Mouse (Mus musculus) kidney, embryonic 15.5 days (tissue): ENCODE measurements around the gene Sbsn. TPM values are rescaled to one million over a fixed set of nuclear protein-coding genes. Genes with fewer than 3 reads are reported as not detected.

Experiments
- ATAC-seq: fragments of 200-750 bp; cut with Nextera tagmentation; replicated peaks from 2 replicates; pipeline ENCODE4 v1.8.0; 2017; ENCODE audit warnings: moderate TSS enrichment; ENCODE audit not compliant: low FRiP score
- H3K27ac ChIP-seq: fragments of 300-500 bp; sonication (generic); 2 replicates; pipeline ENCODE4 v1.5.1; 2015; ENCODE audit warnings: mild to moderate bottlenecking, inconsistent platforms
- H3K27me3 ChIP-seq: fragments of 300-500 bp; sonication (generic); 2 replicates; pipeline ENCODE4 v1.6.1; 2015; ENCODE audit warnings: inconsistent platforms
- H3K36me3 ChIP-seq: fragments of 300-500 bp; sonication (generic); 2 replicates; pipeline ENCODE4 v1.6.1; 2015; ENCODE audit warnings: inconsistent platforms
- H3K4me1 ChIP-seq: fragments of 300-500 bp; sonication (generic); 2 replicates; pipeline ENCODE4 v1.6.1; 2015; ENCODE audit warnings: inconsistent platforms
- H3K4me2 ChIP-seq: fragments of 300-500 bp; sonication (generic); 2 replicates; pipeline ENCODE4 v1.6.1; 2015; ENCODE audit warnings: moderate library complexity, mild to moderate bottlenecking, inconsistent platforms
- H3K4me3 ChIP-seq: fragments of 300-500 bp; sonication (generic); replicated peaks from 2 replicates; pipeline ENCODE4 v1.5.1; 2015; ENCODE audit warnings: mild to moderate bottlenecking, inconsistent platforms
- H3K9ac ChIP-seq: fragments of 300-500 bp; sonication (generic); 2 replicates; pipeline ENCODE4 v1.6.1; 2015; ENCODE audit warnings: mild to moderate bottlenecking, inconsistent platforms
- H3K9me3 ChIP-seq: fragments of 300-500 bp; sonication (generic); replicated peaks from 2 replicates; pipeline ENCODE4 v1.6.1; 2016; ENCODE audit warnings: inconsistent platforms
- WGBS: fragments of 180-500 bp; shearing (Covaris S2); methylation state at CpG from one replicate; pipeline ENCODE4 v1.1.7; 2015; ENCODE audit warnings: mixed read lengths; 5-methylcytosine and 5-hydroxymethylcytosine counted together
- polyA plus RNA-seq: library from polyadenylated mRNA; unstranded; fragments of >200 nt; fragmentation: Nextera tagmentation; extraction: Ambion mirVana; gene quantifications from 2 replicates; pipeline ENCODE4 v1.2.1, GENCODE M21; 2015

The Sbsn gene
- polyA plus RNA-seq, 1 experiment from 2014 or later = 2.2 TPM

- Histone ChIP-seq H3K4me1 (no peaks in the 10 kb centered on the region), H3K9ac (no peak within 1 kb of the TSS), H3K27ac (no peak within 1 kb of the TSS), H3K36me3 (no peaks in the 10 kb centered on the region), H3K27me3 (peaks cover 2% of the 10 kb centered on the region; the same call in 1 of the 2 replicates), H3K9me3 (no peaks in the 10 kb centered on the region), H3K4me2 (no peak within 1 kb of the TSS), H3K4me3 (no peak within 1 kb of the TSS)
- 33% methylated on average over 5 of the region's 5 CpGs for WGBS
- ATAC-seq = no peak
Measured at GRCm38 (mm10) chr7:30763456-30763855, 12.2 kb downstream of the Sbsn start, which contains the start of gene Dmkn. Dmkn (plus strand) TSS chr7:30763756.

GRCm38 (mm10) chr7:30765173-30765572, 13.9 kb downstream of the Sbsn start:
- Histone ChIP-seq H3K9me3 (no peaks in the 10 kb centered on the region), H3K27ac (no peak overlapping the region), H3K4me2 (peak overlapping the region; percentile 14; the same call in 1 of the 2 replicates), H3K36me3 (no peaks in the 10 kb centered on the region), H3K27me3 (peaks cover 12% of the 10 kb centered on the region; the same call in 1 of the 2 replicates), H3K4me3 (no peak overlapping the region), H3K9ac (no peak overlapping the region), H3K4me1 (no peaks in the 10 kb centered on the region)
- WGBS = 43% methylated on average over 11 of the region's 11 CpGs
- ATAC-seq = no peak

GRCm38 (mm10) chr7:30766408-30766807, 15.1 kb downstream of the Sbsn start:
- Histone ChIP-seq H3K27ac (no peak overlapping the region), H3K4me1 (no peaks in the 10 kb centered on the region), H3K4me3 (no peak overlapping the region), H3K9ac (no peak overlapping the region), H3K36me3 (no peaks in the 10 kb centered on the region), H3K27me3 (peaks cover 12% of the 10 kb centered on the region; the same call in 1 of the 2 replicates), H3K4me2 (no peak overlapping the region), H3K9me3 (no peaks in the 10 kb centered on the region)
- no peak for ATAC-seq
- WGBS = 81% methylated on average over 4 of the region's 4 CpGs

DNA sequence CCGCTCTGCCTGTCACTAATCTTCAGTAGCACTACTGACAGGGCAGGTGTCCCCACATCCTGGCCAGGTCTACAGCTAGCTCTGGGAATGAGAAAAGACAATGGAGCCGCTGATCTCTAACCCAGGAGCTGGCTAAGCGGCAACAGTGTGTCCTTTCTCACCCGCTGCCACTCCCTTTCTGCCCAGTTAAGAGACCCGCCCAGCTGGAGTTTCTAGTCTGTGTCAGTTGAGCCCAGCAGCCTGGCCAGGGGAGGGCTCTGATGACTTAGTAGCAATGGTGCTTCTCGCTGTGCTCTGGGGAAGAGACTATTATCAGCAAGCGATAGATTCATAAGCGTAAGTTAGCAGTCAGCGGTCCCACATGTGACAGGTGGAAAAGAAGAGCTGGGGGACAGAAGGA, 18.0 kb downstream of the Sbsn start:
- H3K36me3 ChIP-seq = no peaks in the 10 kb centered on the region
- ATAC-seq = no peak
- WGBS = 40% methylated on average over 9 of the region's 9 CpGs
- H3K27me3 ChIP-seq = peaks cover 12% of the 10 kb centered on the region; the same call in 1 of the 2 replicates
- H3K9ac ChIP-seq = no peak overlapping the region
- no peak overlapping the region for H3K4me3 ChIP-seq
- no peak overlapping the region for H3K4me2 ChIP-seq
- no peaks in the 10 kb centered on the region for H3K9me3 ChIP-seq
- H3K4me1 ChIP-seq = no peaks in the 10 kb centered on the region
- no peak overlapping the region for H3K27ac ChIP-seq

GRCm38 (mm10) chr7:30776104-30776503, 24.8 kb downstream of the Sbsn start:
- Histone ChIP-seq H3K4me2 (no peak overlapping the region), H3K4me1 (0 out of 2 replicates have a peak, but pooled peaks cover 2% of the 10 kb centered on the region), H3K36me3 (no peaks in the 10 kb centered on the region), H3K9ac (no peak overlapping the region), H3K9me3 (no peaks in the 10 kb centered on the region), H3K27ac (no peak overlapping the region), H3K27me3 (no peaks in the 10 kb centered on the region), H3K4me3 (no peak overlapping the region)
- ATAC-seq = no peak
- 86% methylated on average over 9 of the region's 9 CpGs for WGBS

DNA sequence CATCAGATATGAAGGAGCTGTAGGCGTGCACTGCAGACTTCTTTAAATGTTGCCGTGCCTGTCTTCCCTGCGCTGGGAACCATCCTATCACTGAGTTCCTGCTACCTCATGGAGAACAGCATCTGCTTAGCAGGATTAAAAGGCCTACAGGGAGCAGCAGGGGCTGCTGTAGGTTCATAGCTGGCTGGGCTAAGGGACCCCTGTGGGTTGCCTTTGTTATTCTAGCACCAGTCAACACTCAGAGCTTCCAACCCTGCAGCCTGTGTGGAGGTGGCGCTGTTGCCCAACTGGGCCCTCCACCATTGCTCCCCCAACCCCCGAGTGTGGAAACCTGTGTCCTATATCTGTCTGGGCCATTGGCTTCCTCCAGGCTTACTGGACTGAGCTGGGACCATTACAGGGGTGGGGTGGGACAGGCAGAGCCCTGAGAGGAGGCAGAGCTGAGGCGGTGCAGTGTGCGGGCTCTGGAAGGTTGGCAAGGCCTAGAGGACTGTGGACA, 25.9 kb downstream of the Sbsn start:
- Histone ChIP-seq H3K27me3 (no peaks in the 10 kb centered on the region), H3K9me3 (no peaks in the 10 kb centered on the region), H3K4me2 (no peak overlapping the region), H3K9ac (no peak overlapping the region), H3K4me1 (0 out of 2 replicates have a peak, but pooled peaks cover 2% of the 10 kb centered on the region), H3K36me3 (no peaks in the 10 kb centered on the region), H3K4me3 (no peak overlapping the region), H3K27ac (no peak overlapping the region)
- ATAC-seq = no peak
- 62% methylated on average over 7 of the region's 7 CpGs for WGBS

- Histone ChIP-seq H3K9ac (no peak overlapping the region), H3K4me1 (0 out of 2 replicates have a peak, but pooled peaks cover 2% of the 10 kb centered on the region), H3K36me3 (no peaks in the 10 kb centered on the region), H3K27ac (no peak overlapping the region), H3K4me3 (no peak overlapping the region), H3K27me3 (no peaks in the 10 kb centered on the region), H3K9me3 (no peaks in the 10 kb centered on the region), H3K4me2 (no peak overlapping the region)
- ATAC-seq = no peak
- 100% methylated on average over 1 of the region's 1 CpGs for WGBS
Measured at GRCm38 (mm10) chr7:30777911-30778310, 26.6 kb downstream of the Sbsn start.

GRCm38 (mm10) chr7:30781792-30782191, 30.5 kb downstream of the Sbsn start:
- Histone ChIP-seq H3K36me3 (no peaks in the 10 kb centered on the region), H3K4me1 (0 out of 2 replicates have a peak, but pooled peaks cover 2% of the 10 kb centered on the region), H3K4me2 (no peak overlapping the region), H3K9me3 (no peaks in the 10 kb centered on the region), H3K9ac (no peak overlapping the region), H3K27me3 (no peaks in the 10 kb centered on the region), H3K4me3 (no peak overlapping the region), H3K27ac (peak overlapping the region; percentile 10; the same call in 1 of the 2 replicates)
- no peak for ATAC-seq
- WGBS = 64% methylated on average over 4 of the region's 4 CpGs

- 81% methylated on average over 3 of the region's 3 CpGs for WGBS
- H3K4me3 ChIP-seq = no peak overlapping the region
Measured at GRCm38 (mm10) chr7:30782658-30783057, 31.4 kb downstream of the Sbsn start.

DNA sequence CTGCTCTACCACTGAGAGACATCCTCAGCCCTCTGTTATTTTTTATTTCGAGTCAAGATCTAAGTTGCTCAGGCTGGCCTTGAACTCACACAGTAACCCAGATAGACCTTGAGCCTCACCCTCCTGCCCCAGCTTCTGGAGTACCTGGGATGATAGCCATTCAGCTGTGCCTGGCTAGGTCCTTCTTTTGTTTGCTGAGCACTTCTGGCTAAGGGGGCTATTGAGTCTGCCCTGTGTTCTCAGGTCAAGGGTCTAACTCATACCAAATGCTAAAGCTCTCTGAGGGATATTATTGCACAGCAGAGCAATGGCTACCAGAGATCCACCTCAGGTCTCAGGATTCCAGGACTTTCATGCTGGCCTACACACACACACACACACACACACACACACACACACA, 33.9 kb downstream of the Sbsn start:
- no peak for ATAC-seq
- Histone ChIP-seq H3K27ac (no peak overlapping the region), H3K9me3 (no peaks in the 10 kb centered on the region), H3K4me2 (no peak overlapping the region), H3K4me3 (no peak overlapping the region), H3K9ac (no peak overlapping the region), H3K27me3 (no peaks in the 10 kb centered on the region), H3K4me1 (0 out of 2 replicates have a peak, but pooled peaks cover 2% of the 10 kb centered on the region), H3K36me3 (no peaks in the 10 kb centered on the region)
- 76% methylated on average over 1 of the region's 1 CpGs for WGBS

More at GRCm38 (mm10) chr7:30782658-30783057, 31.4 kb downstream of the Sbsn start:
- H3K4me2 ChIP-seq = no peak overlapping the region
- H3K4me1 ChIP-seq = 0 out of 2 replicates have a peak, but pooled peaks cover 2% of the 10 kb centered on the region
- no peaks in the 10 kb centered on the region for H3K36me3 ChIP-seq
- ATAC-seq = no peak
- no peaks in the 10 kb centered on the region for H3K9me3 ChIP-seq
- H3K27ac ChIP-seq = no peak overlapping the region
- no peak overlapping the region for H3K9ac ChIP-seq
- no peaks in the 10 kb centered on the region for H3K27me3 ChIP-seq

- WGBS = 66% methylated on average over 13 of the region's 13 CpGs
- no peaks in the 10 kb centered on the region for H3K9me3 ChIP-seq
- H3K9ac ChIP-seq = no peak overlapping the region
- no peak overlapping the region for H3K4me2 ChIP-seq
- no peaks in the 10 kb centered on the region for H3K27me3 ChIP-seq
- ATAC-seq = no peak
- H3K4me3 ChIP-seq = no peak overlapping the region
- H3K36me3 ChIP-seq = no peaks in the 10 kb centered on the region
- H3K27ac ChIP-seq = no peak overlapping the region
- 0 out of 2 replicates have a peak, but pooled peaks cover under 1% of the 10 kb centered on the region for H3K4me1 ChIP-seq
Measured at GRCm38 (mm10) chr7:30785721-30786546, 34.7 kb downstream of the Sbsn start.

GRCm38 (mm10) chr7:30787377-30788022, 36.2 kb downstream of the Sbsn start, which contains the start of gene Krtdap:
Krtdap (plus strand) TSS chr7:30787896.
- Histone ChIP-seq H3K4me2 (no peak within 1 kb of the TSS), H3K9me3 (no peaks in the 10 kb centered on the region), H3K9ac (no peak within 1 kb of the TSS), H3K4me1 (peaks cover 3% of the 10 kb centered on the region; the same call in 1 of the 2 replicates), H3K36me3 (no peaks in the 10 kb centered on the region), H3K27ac (no peak within 1 kb of the TSS), H3K27me3 (no peaks in the 10 kb centered on the region), H3K4me3 (no peak within 1 kb of the TSS)
- 55% methylated on average over 15 of the region's 15 CpGs for WGBS
- no peak for ATAC-seq
